Mouse (Mus musculus): ENCODE results near the gene Psmc6.
A peak's percentile ranks its signal among the peaks of the same experiment; 100 is the strongest.

The Psmc6 gene

GRCm38 (mm10) chr14:45350931-45351859 lies 21.6 kb downstream of the Psmc6 start, which contains the start of gene Styx:
TSS of gene Styx (plus strand) at chr14:45351093.
- DNase-seq (ENCODE audit: low spot score) = peak; percentile 92

- no peak for DNase-seq (ENCODE audit: low spot score)
Measured at GRCm38 (mm10) chr14:45364211-45365195, 34.9 kb downstream of the Psmc6 start.

GRCm38 (mm10) chr14:45365196-45365587 lies 35.6 kb downstream of the Psmc6 start:
- DNase-seq (ENCODE audit: low spot score) = no peak

DNA sequence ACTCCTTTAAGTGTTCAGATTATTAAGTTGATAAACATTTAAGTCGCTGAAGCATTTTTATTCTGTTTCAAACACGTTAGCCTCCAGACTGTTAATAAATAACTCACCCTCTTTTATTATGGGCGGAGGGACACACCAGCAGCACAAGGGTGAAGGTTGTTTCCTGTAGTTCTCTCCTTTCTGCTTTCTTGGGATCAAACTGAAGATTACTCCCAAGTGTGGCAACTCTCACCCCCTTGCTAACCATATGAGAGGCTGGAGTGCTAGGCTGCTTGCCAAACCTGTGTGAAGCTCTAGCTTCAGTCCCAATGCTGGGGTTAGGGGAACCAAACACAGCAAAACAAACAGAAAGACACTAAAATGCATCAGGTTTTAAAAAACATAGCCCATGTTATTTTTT lies 49.2 kb downstream of the Psmc6 start:
- DNase-seq (ENCODE audit: low spot score) = no peak

DNA sequence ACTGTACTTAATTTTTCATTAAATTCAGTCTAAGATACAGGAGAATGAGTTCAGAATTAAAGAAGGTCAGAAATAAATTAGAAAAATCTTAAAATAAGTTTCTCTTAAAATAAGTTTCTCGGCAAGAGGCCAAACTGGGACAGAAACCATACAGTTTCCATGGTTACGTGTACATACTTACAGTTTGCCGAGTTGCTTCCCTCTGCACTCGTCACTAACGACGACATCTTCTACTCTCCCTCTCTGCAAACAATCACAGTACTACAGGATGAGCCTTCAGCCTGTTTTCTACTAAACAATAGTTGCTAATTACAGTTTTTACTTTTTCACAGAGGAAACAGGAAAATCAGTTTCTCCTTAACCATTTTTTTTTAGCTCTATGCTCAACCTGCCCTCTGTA lies 51.2 kb downstream of the Psmc6 start:
- DNase-seq (ENCODE audit: low spot score) = no peak

DNA sequence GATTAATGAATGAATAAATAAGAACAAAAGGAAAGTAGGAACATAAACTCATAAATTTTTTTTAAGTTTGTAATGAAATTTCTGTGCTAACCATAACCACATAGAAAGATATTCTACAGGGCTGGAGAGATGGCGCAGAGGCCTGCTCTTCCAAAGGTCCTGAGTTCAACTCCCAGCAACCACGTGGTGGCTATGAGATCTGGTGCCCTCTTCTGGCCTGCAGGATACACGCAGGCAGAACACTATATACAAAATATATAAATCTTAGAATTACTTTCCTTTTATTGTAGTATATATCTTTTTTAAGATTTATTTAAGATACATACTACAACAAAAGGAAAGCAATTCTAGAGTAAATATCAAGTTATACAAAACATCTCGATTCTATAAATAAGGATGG lies 53.3 kb downstream of the Psmc6 start:
- no peak for DNase-seq (ENCODE audit: low spot score)

DNA sequence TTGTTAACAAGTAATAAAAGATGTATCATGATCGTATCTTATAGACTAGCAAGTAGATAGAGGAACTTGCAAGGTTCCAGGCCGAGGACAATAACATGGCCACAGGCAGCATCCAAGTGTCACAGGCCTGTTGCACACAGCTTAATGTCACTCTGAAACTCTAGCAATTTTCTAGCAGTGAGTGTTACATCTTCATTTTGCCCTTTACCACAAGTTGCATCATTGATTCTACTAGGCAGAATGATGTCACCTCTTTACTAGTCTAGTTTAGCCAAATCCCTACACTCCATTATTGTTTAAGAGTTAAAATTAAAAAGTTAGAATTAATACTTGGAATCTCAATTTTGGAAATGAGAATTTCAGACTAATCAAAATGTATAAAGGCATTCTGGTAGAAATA lies 56.0 kb downstream of the Psmc6 start:
- DNase-seq (ENCODE audit: low spot score) = no peak

GRCm38 (mm10) chr14:45387480-45387879 lies 57.9 kb downstream of the Psmc6 start:
- DNase-seq (ENCODE audit: low spot score) = no peak

DNA sequence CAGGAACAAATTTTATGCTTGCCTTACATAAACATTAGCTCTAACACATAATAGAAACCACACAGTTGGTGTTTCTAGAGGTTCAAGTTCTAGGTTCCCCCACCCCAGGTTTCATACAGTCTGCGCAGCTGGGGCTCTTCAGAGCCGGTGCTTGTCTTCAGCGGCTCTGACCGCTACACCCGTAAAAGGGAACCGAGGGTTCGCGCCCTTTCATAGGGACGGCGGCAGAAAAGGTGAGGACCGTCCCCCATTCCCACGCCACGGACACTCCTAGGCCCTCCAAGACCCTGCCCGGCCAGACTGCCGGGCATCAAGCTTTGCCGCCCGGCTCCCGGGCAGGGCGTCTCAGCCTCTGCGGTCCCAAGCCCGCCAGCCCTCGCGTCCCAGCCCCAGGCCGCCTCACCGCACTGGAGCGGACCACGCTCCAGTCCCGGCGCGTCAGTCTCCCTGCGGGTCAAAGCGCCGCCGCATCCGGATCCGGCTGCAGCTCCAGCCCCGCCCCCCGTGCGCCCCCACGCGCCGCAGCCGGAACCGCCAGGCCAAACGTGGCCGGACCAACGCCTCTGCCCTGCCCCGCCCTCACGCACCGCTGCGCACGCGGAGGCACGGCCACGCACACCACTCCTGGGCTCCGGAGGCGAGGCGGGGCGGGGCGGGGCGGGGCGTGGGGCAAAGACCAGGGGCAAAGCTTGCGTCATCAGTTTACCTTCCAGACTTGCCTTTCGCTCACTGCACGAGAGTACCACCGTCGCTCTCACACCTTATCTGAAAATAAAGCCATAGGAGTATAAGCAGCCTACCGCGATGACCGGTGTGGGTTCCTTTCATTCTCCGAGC lies 59.0 kb downstream of the Psmc6 start:
- DNase-seq (ENCODE audit: low spot score) = peak; percentile 89

DNA sequence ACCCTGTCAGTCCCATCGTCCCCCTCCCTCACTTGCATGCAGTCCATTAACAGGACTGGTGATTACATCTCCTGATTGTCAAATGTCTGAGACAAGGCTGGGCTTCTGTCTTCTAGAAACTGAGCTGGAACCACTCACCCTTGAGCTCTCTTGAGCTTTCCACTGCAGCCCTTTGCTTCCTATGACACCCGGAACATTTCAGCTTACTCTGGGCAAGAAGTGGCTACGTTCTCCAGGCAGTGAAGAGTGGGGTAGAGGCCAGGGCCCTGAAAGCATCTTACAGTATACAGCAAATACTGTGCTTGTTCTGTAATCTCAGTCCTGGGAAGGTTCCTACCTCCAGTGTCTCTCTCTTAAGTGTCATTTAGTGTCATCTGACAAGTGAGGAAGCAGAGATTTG lies 59.6 kb downstream of the Psmc6 start:
- no peak for DNase-seq (ENCODE audit: low spot score)

Data from layer of hippocampus, adult 11-12 months (tissue).